Mouse (Mus musculus) embryonic facial prominence, embryonic 11.5 days (tissue): ENCODE measurements around the gene Sin3a. TPM values are rescaled to one million over a fixed set of nuclear protein-coding genes. Genes with fewer than 3 reads are reported as not detected.
A peak's percentile ranks its signal among the peaks of the same experiment; 100 is the strongest.

Source experiments
- ATAC-seq: fragments of 200-750 bp; cut with Nextera tagmentation; replicated peaks from 2 replicates; pipeline ENCODE4 v1.8.0; 2017; ENCODE audit warnings: low read depth; ENCODE audit not compliant: insufficient number of reproducible peaks, low FRiP score, low TSS enrichment
- DNase-seq: peaks from one replicate; pipeline ENCODE4 v3.0.0-alpha.2; 2015; ENCODE audit warnings: low spot score
- H3K27ac ChIP-seq: fragments of 300-500 bp; sonication (generic); replicated peaks from 2 replicates; pipeline ENCODE4 v1.5.1; 2014; ENCODE audit warnings: mild to moderate bottlenecking, low read depth, low read length, control low read depth
- H3K27me3 ChIP-seq: fragments of 300-500 bp; sonication (generic); 2 replicates; pipeline ENCODE4 v1.6.1; 2014; ENCODE audit warnings: mild to moderate bottlenecking, low read length, moderate library complexity, mixed read lengths; ENCODE audit not compliant: control insufficient read depth, insufficient read depth
- H3K36me3 ChIP-seq: fragments of 300-500 bp; sonication (generic); replicated peaks from 2 replicates; pipeline ENCODE4 v1.6.1; 2014; ENCODE audit warnings: low read depth, mild to moderate bottlenecking, low read length, moderate library complexity, mixed read lengths; ENCODE audit not compliant: control insufficient read depth, insufficient read depth
- H3K4me1 ChIP-seq: fragments of 300-500 bp; sonication (generic); 2 replicates; pipeline ENCODE4 v1.6.1; 2014; ENCODE audit warnings: low read length, mixed read lengths; ENCODE audit not compliant: control insufficient read depth, insufficient read depth
- H3K4me2 ChIP-seq: fragments of 300-500 bp; sonication (generic); 2 replicates; pipeline ENCODE4 v1.6.1; 2014; ENCODE audit warnings: low read depth, mild to moderate bottlenecking, control low read depth, low read length, moderate library complexity
- H3K4me3 ChIP-seq: fragments of 300-500 bp; sonication (generic); 2 replicates; pipeline ENCODE4 v1.5.1; 2014; ENCODE audit warnings: low read depth, low read length, control low read depth
- H3K9ac ChIP-seq: fragments of 300-500 bp; sonication (generic); replicated peaks from 2 replicates; pipeline ENCODE4 v1.6.1; 2014; ENCODE audit warnings: mild to moderate bottlenecking, control low read depth, low read length
- H3K9me3 ChIP-seq: fragments of 300-500 bp; sonication (generic); replicated peaks from 2 replicates; pipeline ENCODE4 v1.6.1; 2016; ENCODE audit warnings: mild to moderate bottlenecking, low read length, inconsistent platforms, mixed read lengths; ENCODE audit not compliant: control insufficient read depth
- whole genome bisulfite sequencing: fragments of 180-500 bp; shearing (Covaris S2); extraction: QIAGEN DNeasy Blood & Tissue Kit; methylation state at CpG from one replicate; pipeline ENCODE4 v1.1.7; 2014; 5-methylcytosine and 5-hydroxymethylcytosine counted together
- polyA plus RNA-seq: library from polyadenylated mRNA; unstranded; fragments of >200 nt; fragmentation: Nextera tagmentation; extraction: Ambion mirVana; gene quantifications from 2 replicates; pipeline ENCODE4 v1.2.1, GENCODE M21; 2014

The Sin3a gene
- polyA plus RNA-seq: 58.3 and 59.3 TPM in 2 replicates

GRCm38 (mm10) chr9:57071801-57072351, at the start of gene Sin3a:
Sin3a (plus strand) TSS chr9:57072040.
- WGBS: 0% methylated on average over 34 of the region's 34 CpGs
- Histone ChIP-seq H3K9ac (peak within 1 kb of the TSS; percentile 73), H3K4me3 (peak within 1 kb of the TSS; percentile 77), H3K4me1 (no peaks in the 10 kb centered on the region), H3K4me2 (peak within 1 kb of the TSS; percentile 81), H3K36me3 (no peaks in the 10 kb centered on the region), H3K9me3 (no peaks in the 10 kb centered on the region), H3K27me3 (no peaks in the 10 kb centered on the region), H3K27ac (peak within 1 kb of the TSS; percentile 96)
- DNase-seq: peak; percentile 93
- ATAC-seq: no peak

- H3K4me3 ChIP-seq: no peak overlapping the region
- no peak overlapping the region for H3K9ac ChIP-seq
- H3K27ac ChIP-seq: no peak overlapping the region
- no peaks in the 10 kb centered on the region for H3K27me3 ChIP-seq
- no peaks in the 10 kb centered on the region for H3K4me1 ChIP-seq
- 97% methylated on average over 1 of the region's 1 CpGs for WGBS
- ATAC-seq: no peak
- no peaks in the 10 kb centered on the region for H3K9me3 ChIP-seq
- H3K36me3 ChIP-seq: peaks cover 7% of the 10 kb centered on the region
- DNase-seq: no peak
- H3K4me2 ChIP-seq: no peak overlapping the region
These were observed 40.1 kb upstream of the Sin3a start for GRCm38 (mm10) chr9:57031756-57032155.

GRCm38 (mm10) chr9:57056237-57056636, 15.6 kb upstream of the Sin3a start:
- H3K27me3 ChIP-seq: no peaks in the 10 kb centered on the region
- peaks cover 5% of the 10 kb centered on the region for H3K36me3 ChIP-seq
- H3K4me2 ChIP-seq: no peak overlapping the region
- no peak overlapping the region for H3K4me3 ChIP-seq
- WGBS: 93% methylated on average over 1 of the region's 1 CpGs
- no peaks in the 10 kb centered on the region for H3K4me1 ChIP-seq
- H3K27ac ChIP-seq: no peak overlapping the region
- no peaks in the 10 kb centered on the region for H3K9me3 ChIP-seq
- DNase-seq (peak; percentile 58), ATAC-seq (no peak)
- H3K9ac ChIP-seq: no peak overlapping the region

- no peak overlapping the region for H3K9ac ChIP-seq
- H3K27ac ChIP-seq: no peak overlapping the region
- H3K4me1 ChIP-seq: no peaks in the 10 kb centered on the region
- H3K36me3 ChIP-seq: no peaks in the 10 kb centered on the region; the same call in 1 of the 2 replicates
- DNase-seq: no peak
- no peaks in the 10 kb centered on the region for H3K27me3 ChIP-seq
- H3K9me3 ChIP-seq: no peaks in the 10 kb centered on the region
- no peak for ATAC-seq
- no peak overlapping the region for H3K4me2 ChIP-seq
- WGBS: 96% methylated on average over 2 of the region's 2 CpGs
- no peak overlapping the region for H3K4me3 ChIP-seq
These were observed 7.7 kb upstream of the Sin3a start for GRCm38 (mm10) chr9:57064164-57064563.

GRCm38 (mm10) chr9:57068266-57068665, 3.6 kb upstream of the Sin3a start:
- no peak for DNase-seq
- Histone ChIP-seq H3K4me2 (no peak overlapping the region), H3K27me3 (no peaks in the 10 kb centered on the region), H3K36me3 (no peaks in the 10 kb centered on the region; the same call in 1 of the 2 replicates), H3K9me3 (no peaks in the 10 kb centered on the region), H3K4me1 (no peaks in the 10 kb centered on the region), H3K9ac (no peak overlapping the region), H3K4me3 (no peak overlapping the region), H3K27ac (no peak overlapping the region)
- ATAC-seq: no peak
- WGBS: 75% methylated on average over 3 of the region's 3 CpGs

- DNase-seq: no peak
- Histone ChIP-seq H3K27ac (no peak overlapping the region), H3K9me3 (no peaks in the 10 kb centered on the region), H3K27me3 (no peaks in the 10 kb centered on the region), H3K4me2 (no peak overlapping the region), H3K4me3 (no peak overlapping the region), H3K36me3 (no peaks in the 10 kb centered on the region; the same call in 1 of the 2 replicates), H3K9ac (no peak overlapping the region), H3K4me1 (no peaks in the 10 kb centered on the region)
- WGBS: 59% methylated on average over 1 of the region's 1 CpGs
- no peak for ATAC-seq
These were observed 1.6 kb upstream of the Sin3a start for GRCm38 (mm10) chr9:57070262-57070661.

GRCm38 (mm10) chr9:57070800-57071545, 867 bp upstream of the Sin3a start:
- peak overlapping the region; percentile 81 for H3K4me2 ChIP-seq
- H3K36me3 ChIP-seq: no peaks in the 10 kb centered on the region
- DNase-seq: no peak
- H3K4me3 ChIP-seq: peak overlapping the region; percentile 77
- ATAC-seq: no peak
- WGBS: 31% methylated on average over 5 of the region's 5 CpGs
- H3K9me3 ChIP-seq: no peaks in the 10 kb centered on the region
- H3K27me3 ChIP-seq: no peaks in the 10 kb centered on the region
- H3K9ac ChIP-seq: peak overlapping the region; percentile 53
- H3K27ac ChIP-seq: 0 out of 2 replicates have a peak overlapping the region, but pooled peaks have one; percentile 13
- no peaks in the 10 kb centered on the region for H3K4me1 ChIP-seq

- peak overlapping the region; percentile 77 for H3K4me3 ChIP-seq
- H3K27me3 ChIP-seq: no peaks in the 10 kb centered on the region
- peak overlapping the region; percentile 81 for H3K4me2 ChIP-seq
- WGBS: under 1% methylated on average over 40 of the region's 40 CpGs
- H3K36me3 ChIP-seq: no peaks in the 10 kb centered on the region
- ATAC-seq: no peak
- DNase-seq: no peak
- H3K9ac ChIP-seq: peak overlapping the region; percentile 73
- H3K9me3 ChIP-seq: no peaks in the 10 kb centered on the region
- H3K27ac ChIP-seq: peak overlapping the region; percentile 96
- no peaks in the 10 kb centered on the region for H3K4me1 ChIP-seq
These were observed 717 bp downstream of the Sin3a start for GRCm38 (mm10) chr9:57072526-57072988.
